Mouse (Mus musculus) liver, adult 2 months (tissue): Measurements from ENCODE around the gene Bicdl1.

Experiments used
- CTCF ChIP-seq: fragments of 200-500 bp; IDR thresholded peaks from 2 replicates; pipeline ENCODE4 v1.5.1; 2011; ENCODE audit warnings: low read depth, low read length, control low read depth
- POLR2A ChIP-seq: fragments of 200-500 bp; IDR thresholded peaks from 2 replicates; pipeline ENCODE4 v1.6.1; 2011; ENCODE audit warnings: low read length, control low read depth; ENCODE audit not compliant: insufficient read depth; ENCODE audit errors: extremely low read depth

- TF ChIP-seq CTCF (no peak), POLR2A (no peak)
Measured at GRCm38 (mm10) chr5:115611566-115611965, 119.9 kb downstream of the Bicdl1 start.
